Mouse (Mus musculus): ENCODE results near the gene Lcn8. TPM values are rescaled to one million over a fixed set of nuclear protein-coding genes. Genes with fewer than 3 reads are reported as not detected.
A peak's percentile ranks its signal among the peaks of the same experiment; 100 is the strongest.

Gene Lcn8
- polyA plus RNA-seq, 1 experiment: not detected

- WGBS: 45% methylated on average over 1 of the region's 1 CpGs
- no peaks in the 10 kb centered on the region for H3K4me1 ChIP-seq (ENCODE audit: control insufficient read depth, insufficient read depth, low read length)
- no peaks in the 10 kb centered on the region for H3K27me3 ChIP-seq (replicated peaks; ENCODE audit: control insufficient read depth, insufficient read depth, low read length)
- no peak for DNase-seq
- no peak overlapping the region for H3K4me3 ChIP-seq (ENCODE audit: insufficient read depth, low read depth, low read length)
- H3K36me3 ChIP-seq (ENCODE audit: control insufficient read depth, insufficient read depth, low read length): no peaks in the 10 kb centered on the region
- TF ChIP-seq POLR2A (IDR thresholded peaks at IDR 0.05; ENCODE audit: low read depth, low read length) (no peak), CTCF (conservative IDR thresholded peaks at IDR 0.05; ENCODE audit: insufficient read depth, insufficient read length, low read depth, low read length) (no peak)
- H3K27ac ChIP-seq (ENCODE audit: insufficient read depth, low read depth, low read length): no peak overlapping the region
These were observed 1.6 kb downstream of the Lcn8 start for GRCm38 (mm10) chr2:25654502-25654901.

- Histone ChIP-seq H3K4me3 (ENCODE audit: insufficient read depth, low read depth, low read length) (no peak overlapping the region), H3K27ac (ENCODE audit: insufficient read depth, low read depth, low read length) (no peak overlapping the region), H3K27me3 (replicated peaks; ENCODE audit: control insufficient read depth, insufficient read depth, low read length) (no peaks in the 10 kb centered on the region), H3K4me1 (ENCODE audit: control insufficient read depth, insufficient read depth, low read length) (no peaks in the 10 kb centered on the region), H3K36me3 (ENCODE audit: control insufficient read depth, insufficient read depth, low read length) (no peaks in the 10 kb centered on the region)
- no peak for TF ChIP-seq CTCF (conservative IDR thresholded peaks at IDR 0.05; ENCODE audit: insufficient read depth, insufficient read length, low read depth, low read length)
- no peak for TF ChIP-seq POLR2A (IDR thresholded peaks at IDR 0.05; ENCODE audit: low read depth, low read length)
- no peak for DNase-seq
- WGBS: 88% methylated on average over 4 of the region's 4 CpGs
These were observed 3.8 kb downstream of the Lcn8 start for GRCm38 (mm10) chr2:25656691-25657090.

GRCm38 (mm10) chr2:25657246-25657645, 4.3 kb downstream of the Lcn8 start:
- WGBS: 57% methylated on average over 4 of the region's 4 CpGs
- no peak overlapping the region for H3K27ac ChIP-seq (ENCODE audit: insufficient read depth, low read depth, low read length)
- peak; percentile 21 for DNase-seq
- no peaks in the 10 kb centered on the region for H3K4me1 ChIP-seq (ENCODE audit: control insufficient read depth, insufficient read depth, low read length)
- H3K36me3 ChIP-seq (ENCODE audit: control insufficient read depth, insufficient read depth, low read length): no peaks in the 10 kb centered on the region
- TF ChIP-seq POLR2A (IDR thresholded peaks at IDR 0.05; ENCODE audit: low read depth, low read length) (no peak), CTCF (conservative IDR thresholded peaks at IDR 0.05; ENCODE audit: insufficient read depth, insufficient read length, low read depth, low read length) (no peak)
- H3K27me3 ChIP-seq (replicated peaks; ENCODE audit: control insufficient read depth, insufficient read depth, low read length): no peaks in the 10 kb centered on the region
- H3K4me3 ChIP-seq (ENCODE audit: insufficient read depth, low read depth, low read length): no peak overlapping the region

GRCm38 (mm10) chr2:25657652-25658051, 4.7 kb downstream of the Lcn8 start, which contains the start of gene Lcn5:
Gene Lcn5, plus strand, starts transcription at chr2:25657952.
- Histone ChIP-seq H3K27me3 (replicated peaks; ENCODE audit: control insufficient read depth, insufficient read depth, low read length) (no peaks in the 10 kb centered on the region), H3K36me3 (ENCODE audit: control insufficient read depth, insufficient read depth, low read length) (no peaks in the 10 kb centered on the region), H3K4me3 (ENCODE audit: insufficient read depth, low read depth, low read length) (no peak within 1 kb of the TSS), H3K4me1 (ENCODE audit: control insufficient read depth, insufficient read depth, low read length) (no peaks in the 10 kb centered on the region), H3K27ac (ENCODE audit: insufficient read depth, low read depth, low read length) (no peak within 1 kb of the TSS)
- no peak for DNase-seq
- TF ChIP-seq CTCF (conservative IDR thresholded peaks at IDR 0.05; ENCODE audit: insufficient read depth, insufficient read length, low read depth, low read length): no peak
- TF ChIP-seq POLR2A (IDR thresholded peaks at IDR 0.05; ENCODE audit: low read depth, low read length): no peak

- DNase-seq: no peak
- H3K4me1 ChIP-seq (ENCODE audit: control insufficient read depth, insufficient read depth, low read length): no peaks in the 10 kb centered on the region
- no peak overlapping the region for H3K4me3 ChIP-seq (ENCODE audit: insufficient read depth, low read depth, low read length)
- H3K27me3 ChIP-seq (replicated peaks; ENCODE audit: control insufficient read depth, insufficient read depth, low read length): no peaks in the 10 kb centered on the region
- no peak for TF ChIP-seq CTCF (conservative IDR thresholded peaks at IDR 0.05; ENCODE audit: insufficient read depth, insufficient read length, low read depth, low read length)
- no peak for TF ChIP-seq POLR2A (IDR thresholded peaks at IDR 0.05; ENCODE audit: low read depth, low read length)
- no peak overlapping the region for H3K27ac ChIP-seq (ENCODE audit: insufficient read depth, low read depth, low read length)
- H3K36me3 ChIP-seq (ENCODE audit: control insufficient read depth, insufficient read depth, low read length): no peaks in the 10 kb centered on the region
- 81% methylated on average over 8 of the region's 8 CpGs for WGBS
These were observed 7.4 kb downstream of the Lcn8 start for GRCm38 (mm10) chr2:25660279-25660678.

GRCm38 (mm10) chr2:25661245-25661970, 8.5 kb downstream of the Lcn8 start:
- no peaks in the 10 kb centered on the region for H3K36me3 ChIP-seq (ENCODE audit: control insufficient read depth, insufficient read depth, low read length)
- WGBS: 78% methylated on average over 6 of the region's 6 CpGs
- no peaks in the 10 kb centered on the region for H3K4me1 ChIP-seq (ENCODE audit: control insufficient read depth, insufficient read depth, low read length)
- DNase-seq: no peak
- no peak overlapping the region for H3K27ac ChIP-seq (ENCODE audit: insufficient read depth, low read depth, low read length)
- no peak for TF ChIP-seq POLR2A (IDR thresholded peaks at IDR 0.05; ENCODE audit: low read depth, low read length)
- TF ChIP-seq CTCF (conservative IDR thresholded peaks at IDR 0.05; ENCODE audit: insufficient read depth, insufficient read length, low read depth, low read length): no peak
- H3K27me3 ChIP-seq (replicated peaks; ENCODE audit: control insufficient read depth, insufficient read depth, low read length): no peaks in the 10 kb centered on the region
- H3K4me3 ChIP-seq (ENCODE audit: insufficient read depth, low read depth, low read length): no peak overlapping the region

GRCm38 (mm10) chr2:25663511-25663910, 10.6 kb downstream of the Lcn8 start:
- Histone ChIP-seq H3K27me3 (replicated peaks; ENCODE audit: control insufficient read depth, insufficient read depth, low read length) (no peaks in the 10 kb centered on the region), H3K27ac (ENCODE audit: insufficient read depth, low read depth, low read length) (no peak overlapping the region), H3K36me3 (ENCODE audit: control insufficient read depth, insufficient read depth, low read length) (no peaks in the 10 kb centered on the region), H3K4me3 (ENCODE audit: insufficient read depth, low read depth, low read length) (no peak overlapping the region), H3K4me1 (ENCODE audit: control insufficient read depth, insufficient read depth, low read length) (no peaks in the 10 kb centered on the region)
- DNase-seq: peak; percentile 57
- TF ChIP-seq POLR2A (IDR thresholded peaks at IDR 0.05; ENCODE audit: low read depth, low read length): no peak
- TF ChIP-seq CTCF (conservative IDR thresholded peaks at IDR 0.05; ENCODE audit: insufficient read depth, insufficient read length, low read depth, low read length): peak; percentile 76
- 36% methylated on average over 1 of the region's 1 CpGs for WGBS
